Mouse (Mus musculus): ENCODE results near the gene Osr1. TPM values are rescaled to one million over a fixed set of nuclear protein-coding genes. Genes with fewer than 3 reads are reported as not detected.

The Osr1 gene
- 1 to 10 TPM; 4.1 to 4.6 TPM for total RNA-seq (2021)

GRCm38 (mm10) chr12:9569971-9570370 lies at the start of gene Osr1:
TSS of gene Osr1 (plus strand) at chr12:9570116.
- DNase-seq (ENCODE audit: extremely low spot score in 1 of 2, low spot score in 2 of 2) = peak; percentile 36 to 67
- intact Hi-C loops (cut with DNase I) = loop anchor here (2.0 to 5.0 kb wide), 5 partner anchors 518 to 1017 kb away; no protein-coding TSS in a partner anchor

GRCm38 (mm10) chr12:9550328-9550727 lies 19.6 kb upstream of the Osr1 start:
- intact Hi-C loops (cut with DNase I) = no loop called here
- DNase-seq (ENCODE audit: extremely low spot score in 1 of 2, low spot score in 2 of 2) = no peak

GRCm38 (mm10) chr12:9564956-9565355 lies 5.0 kb upstream of the Osr1 start:
- intact Hi-C loops (cut with DNase I) = no loop called here
- no peak for DNase-seq (ENCODE audit: extremely low spot score in 1 of 2, low spot score in 2 of 2)

- DNase-seq (ENCODE audit: extremely low spot score in 1 of 2, low spot score in 2 of 2) = no peak
- intact Hi-C loops (cut with DNase I) = loop anchor here (2.0 to 5.0 kb wide), 5 partner anchors 518 to 1017 kb away; no protein-coding TSS in a partner anchor
Observed at GRCm38 (mm10) chr12:9570496-9570995, 630 bp downstream of the Osr1 start.

- DNase-seq (ENCODE audit: extremely low spot score in 1 of 2, low spot score in 2 of 2) = no peak
- intact Hi-C loops (cut with DNase I) = loop anchor here (2.0 to 5.0 kb wide), 5 partner anchors 519 to 1016 kb away; no protein-coding TSS in a partner anchor
Observed at GRCm38 (mm10) chr12:9571276-9571940, 1.5 kb downstream of the Osr1 start.

GRCm38 (mm10) chr12:9572022-9572421 lies 2.1 kb downstream of the Osr1 start:
- no peak for DNase-seq (ENCODE audit: extremely low spot score in 1 of 2, low spot score in 2 of 2)
- intact Hi-C loops (cut with DNase I) = loop anchor here (5.0 kb wide), 4 partner anchors 520 to 1015 kb away; no protein-coding TSS in a partner anchor

- intact Hi-C loops (cut with DNase I) = loop anchor here (5.0 kb wide), 4 partner anchors 521 to 1014 kb away; no protein-coding TSS in a partner anchor
- DNase-seq (ENCODE audit: extremely low spot score in 1 of 2, low spot score in 2 of 2) = no peak
Observed at GRCm38 (mm10) chr12:9573682-9574081, 3.8 kb downstream of the Osr1 start.

GRCm38 (mm10) chr12:9574244-9574871 lies 4.4 kb downstream of the Osr1 start:
- intact Hi-C loops (cut with DNase I) = loop anchor here (5.0 kb wide), 4 partner anchors 522 to 1013 kb away; no protein-coding TSS in a partner anchor
- peak in 1 of 2 experiments; percentile 64 for DNase-seq (ENCODE audit: extremely low spot score in 1 of 2, low spot score in 2 of 2)

- intact Hi-C loops (cut with DNase I) = no loop called here
- no peak for DNase-seq (ENCODE audit: extremely low spot score in 1 of 2, low spot score in 2 of 2)
Observed at GRCm38 (mm10) chr12:9575158-9576042, 5.5 kb downstream of the Osr1 start.

GRCm38 (mm10) chr12:9576043-9576538 lies 6.2 kb downstream of the Osr1 start:
- DNase-seq (ENCODE audit: extremely low spot score in 1 of 2, low spot score in 2 of 2) = no peak
- intact Hi-C loops (cut with DNase I) = no loop called here

- no peak for DNase-seq (ENCODE audit: extremely low spot score in 1 of 2, low spot score in 2 of 2)
- intact Hi-C loops (cut with DNase I) = no loop called here
Observed at GRCm38 (mm10) chr12:9577610-9578009, 7.7 kb downstream of the Osr1 start.

- intact Hi-C loops (cut with DNase I) = no loop called here
Observed at GRCm38 (mm10) chr12:9578591-9578990, 8.7 kb downstream of the Osr1 start.

GRCm38 (mm10) chr12:9579301-9580030 lies 9.6 kb downstream of the Osr1 start:
- intact Hi-C loops (cut with DNase I) = no loop called here
- no peak for DNase-seq (ENCODE audit: extremely low spot score in 1 of 2, low spot score in 2 of 2)

More at GRCm38 (mm10) chr12:9578591-9578990, 8.7 kb downstream of the Osr1 start:
- no peak for DNase-seq (ENCODE audit: extremely low spot score in 1 of 2, low spot score in 2 of 2)

- intact Hi-C loops (cut with DNase I) = no loop called here
- DNase-seq (ENCODE audit: extremely low spot score in 1 of 2, low spot score in 2 of 2) = no peak
Observed at GRCm38 (mm10) chr12:9580041-9580905, 10.4 kb downstream of the Osr1 start.

- DNase-seq (ENCODE audit: extremely low spot score in 1 of 2, low spot score in 2 of 2) = no peak
- intact Hi-C loops (cut with DNase I) = no loop called here
Observed at GRCm38 (mm10) chr12:9581011-9581410, 11.1 kb downstream of the Osr1 start.

GRCm38 (mm10) chr12:9581506-9581905 lies 11.6 kb downstream of the Osr1 start:
- no peak for DNase-seq (ENCODE audit: extremely low spot score in 1 of 2, low spot score in 2 of 2)
- intact Hi-C loops (cut with DNase I) = no loop called here
